Mouse (Mus musculus) bone marrow macrophage, adult 2 months (primary cell): ENCODE measurements around the gene Tyk2.

ENCODE experiments used
- CTCF ChIP-seq: IDR thresholded peaks from 2 replicates; pipeline ENCODE4 v1.5.1; 2012; ENCODE audit warnings: low read depth, mild to moderate bottlenecking, low read length, moderate library complexity
- POLR2A ChIP-seq: IDR thresholded peaks from 2 replicates; pipeline ENCODE4 v1.6.1; 2012; ENCODE audit warnings: mild to moderate bottlenecking, low read depth, low read length, borderline replicate concordance

- TF ChIP-seq CTCF = no peak
- no peak for TF ChIP-seq POLR2A
These were observed 18.1 kb upstream of the Tyk2 start for GRCm38 (mm10) chr9:21149077-21149653.
